Mouse (Mus musculus) liver, embryonic 14.5 days (tissue): Measurements from ENCODE around the gene Faap20.

Experiments
- CTCF ChIP-seq: IDR thresholded peaks from 2 replicates; pipeline ENCODE4 v1.5.1; 2016; ENCODE audit warnings: antibody characterized with exemption, low read depth, control low read depth
- EP300 ChIP-seq: IDR thresholded peaks from 2 replicates; pipeline ENCODE4 v1.6.1; 2016; ENCODE audit warnings: antibody characterized with exemption, low read depth

GRCm38 (mm10) chr4:155290045-155290444 is 40.4 kb downstream of the Faap20 start:
- TF ChIP-seq CTCF (no peak), EP300 (no peak)
